Mouse (Mus musculus): ENCODE measurements around the gene Fgfbp1. TPM values are rescaled to one million over a fixed set of nuclear protein-coding genes. Genes with fewer than 3 reads are reported as not detected.
A peak's percentile ranks its signal among the peaks of the same experiment; 100 is the strongest.

Gene Fgfbp1
- not detected in 3 replicates for total RNA-seq (2017)

DNA sequence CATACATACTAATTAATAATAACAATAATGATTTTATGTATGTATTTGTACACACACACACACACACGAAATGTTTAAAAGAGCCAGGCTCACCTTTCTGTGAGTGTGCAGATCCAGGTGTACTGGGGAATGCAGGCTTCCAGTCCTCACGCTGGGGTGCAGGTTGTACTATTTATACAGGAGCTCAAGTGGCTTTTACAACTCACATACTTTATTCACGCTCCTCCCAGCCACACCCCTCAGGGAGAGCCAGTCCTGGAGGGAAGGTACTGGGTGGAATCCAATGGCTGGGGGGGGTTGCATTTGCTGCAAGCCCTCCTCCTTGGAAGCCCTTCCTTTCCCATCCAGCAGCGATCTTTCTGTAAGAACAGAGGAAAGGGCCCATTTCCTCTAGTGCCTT, at the start of gene Fgfbp1:
TSS of gene Fgfbp1 (minus strand) at position 160 of the 400 bp plus-strand sequence.
- no peak for ATAC-seq (replicated peaks; ENCODE audit: insufficient number of reproducible peaks, low FRiP score, low TSS enrichment, poor library complexity, severe bottlenecking)

DNA sequence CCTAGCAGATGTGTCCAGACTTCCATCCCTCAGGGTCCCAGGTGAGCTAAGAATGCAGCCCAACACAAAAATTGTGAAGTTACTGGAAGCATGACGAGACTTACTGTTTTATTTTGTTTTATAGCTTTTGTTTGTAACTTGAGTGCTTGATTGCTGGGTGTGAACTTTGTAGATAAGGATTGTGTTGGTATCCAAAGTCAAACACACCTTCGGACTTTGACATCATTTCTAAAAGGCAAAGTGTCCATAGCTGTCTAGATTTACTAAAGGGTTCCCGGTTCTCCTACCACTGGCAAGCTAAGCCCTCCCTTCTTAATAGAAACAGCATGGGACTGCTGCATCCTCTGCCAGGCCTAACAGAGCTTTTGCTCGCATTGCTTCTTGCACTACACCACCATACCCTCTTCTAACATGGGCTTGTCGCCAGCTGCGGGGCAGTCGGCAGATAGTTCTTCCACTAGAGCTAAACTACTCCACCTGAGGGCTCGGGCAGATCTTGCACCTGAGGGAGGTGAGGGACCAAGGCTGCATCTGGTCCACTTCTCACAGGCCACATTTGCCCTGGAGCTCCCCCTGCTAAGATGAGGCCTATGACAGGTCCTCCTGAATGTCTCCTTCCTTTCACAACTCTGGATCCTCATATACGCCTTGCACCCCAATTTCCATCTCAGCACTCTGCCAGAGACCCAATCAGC, 16.9 kb upstream of the Fgfbp1 start:
- no peak for ATAC-seq (replicated peaks; ENCODE audit: insufficient number of reproducible peaks, low FRiP score, low TSS enrichment, poor library complexity, severe bottlenecking)

DNA sequence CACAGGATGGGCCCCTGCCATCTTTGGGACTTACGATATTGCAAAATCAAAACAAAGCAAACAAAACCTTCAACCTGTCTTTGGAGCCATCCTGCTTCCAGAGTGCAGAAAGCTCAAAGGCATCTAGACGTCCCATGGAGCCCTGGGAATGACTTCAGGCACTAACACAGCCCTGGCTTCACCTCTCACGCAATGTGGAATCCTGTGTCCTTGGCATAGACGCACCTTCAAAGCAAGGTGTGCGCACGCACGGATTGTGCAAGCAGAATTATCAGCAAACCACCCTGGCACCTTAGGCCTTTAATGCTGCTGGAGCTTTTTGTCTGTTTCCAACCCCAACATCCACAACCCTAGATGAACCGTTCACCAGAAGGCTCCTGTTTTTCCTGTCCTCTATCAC, 16.0 kb upstream of the Fgfbp1 start:
- no peak for ATAC-seq (replicated peaks; ENCODE audit: insufficient number of reproducible peaks, low FRiP score, low TSS enrichment, poor library complexity, severe bottlenecking)

DNA sequence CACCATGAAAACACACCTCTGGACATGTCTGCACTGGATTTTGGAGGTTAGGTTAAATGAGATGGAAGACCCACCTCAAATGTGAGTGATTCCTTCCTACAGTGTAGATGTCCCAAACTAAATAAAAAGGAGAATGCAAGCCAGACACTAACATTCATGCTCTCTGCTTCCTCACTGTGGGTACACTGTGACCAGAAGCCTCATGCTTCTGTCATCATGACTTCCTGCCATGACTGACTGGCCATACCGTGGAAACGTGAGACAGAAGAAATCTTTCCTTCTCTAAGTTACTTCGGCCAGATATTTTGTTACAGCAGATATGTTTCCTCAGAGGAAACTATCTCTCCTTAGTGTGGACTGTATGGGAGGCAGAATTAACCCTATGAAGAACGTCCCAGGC, 14.6 kb upstream of the Fgfbp1 start:
- ATAC-seq (replicated peaks; ENCODE audit: insufficient number of reproducible peaks, low FRiP score, low TSS enrichment, poor library complexity, severe bottlenecking), result no peak

DNA sequence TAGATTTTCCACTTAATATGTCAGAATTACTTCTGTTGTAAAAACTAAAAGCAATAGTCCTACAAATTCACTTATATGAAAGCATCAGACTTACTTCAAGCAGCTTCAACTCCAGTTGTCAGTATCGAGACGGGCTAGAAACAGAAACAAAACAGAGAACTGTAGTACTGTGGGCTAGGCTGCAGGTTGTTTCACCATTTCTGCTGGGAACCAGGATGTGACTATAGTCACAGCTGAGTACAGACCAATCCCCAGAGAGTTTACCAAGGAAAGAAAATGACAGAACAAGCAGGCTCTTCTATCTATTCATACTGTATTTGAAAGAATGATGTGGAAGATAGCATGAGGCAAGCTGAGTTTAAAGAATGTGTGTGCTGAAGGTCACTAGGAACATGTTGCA, 13.4 kb upstream of the Fgfbp1 start:
- no peak for ATAC-seq (replicated peaks; ENCODE audit: insufficient number of reproducible peaks, low FRiP score, low TSS enrichment, poor library complexity, severe bottlenecking)

DNA sequence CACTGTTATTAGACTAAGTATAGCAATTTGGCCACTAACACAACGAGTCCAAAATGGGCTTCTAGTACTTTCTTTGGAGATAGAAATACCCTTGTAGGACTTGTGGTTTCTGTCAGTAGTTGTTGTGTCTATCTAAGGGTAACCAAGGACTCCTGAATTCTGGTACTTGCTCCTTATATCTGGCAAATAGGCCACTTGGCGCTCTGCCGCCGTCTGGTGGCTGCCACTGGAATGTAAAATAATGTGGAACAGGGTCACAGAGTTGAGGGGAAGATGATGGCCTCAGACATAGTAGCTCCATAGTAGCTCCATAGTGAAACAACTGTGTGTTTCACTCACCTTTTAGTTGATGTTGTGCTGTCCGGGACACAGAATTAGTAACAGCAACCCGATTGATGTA, 8.7 kb upstream of the Fgfbp1 start:
- ATAC-seq (replicated peaks; ENCODE audit: insufficient number of reproducible peaks, low FRiP score, low TSS enrichment, poor library complexity, severe bottlenecking), result 0 out of 2 replicates have a peak, but pooled peaks have one; percentile 40

DNA sequence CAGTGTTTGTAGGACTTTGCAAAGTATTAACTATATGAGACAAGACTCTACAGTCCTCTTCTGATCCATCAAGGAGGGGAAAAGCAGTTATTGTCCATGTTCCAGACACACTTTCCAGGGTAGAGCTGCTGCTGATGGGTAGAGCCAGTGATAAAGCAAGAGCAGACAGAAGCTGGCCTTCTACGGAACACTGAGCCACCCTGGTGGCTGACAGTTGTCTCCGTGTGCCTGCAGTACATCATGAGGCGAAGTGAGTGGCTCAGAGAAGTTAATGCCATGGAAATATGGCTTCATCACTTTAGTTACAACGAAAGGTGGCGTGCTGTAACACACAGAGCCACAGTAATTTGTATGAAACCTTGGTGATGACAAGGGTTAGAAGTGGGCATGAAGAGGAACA, 7.4 kb upstream of the Fgfbp1 start:
- no peak for ATAC-seq (replicated peaks; ENCODE audit: insufficient number of reproducible peaks, low FRiP score, low TSS enrichment, poor library complexity, severe bottlenecking)

DNA sequence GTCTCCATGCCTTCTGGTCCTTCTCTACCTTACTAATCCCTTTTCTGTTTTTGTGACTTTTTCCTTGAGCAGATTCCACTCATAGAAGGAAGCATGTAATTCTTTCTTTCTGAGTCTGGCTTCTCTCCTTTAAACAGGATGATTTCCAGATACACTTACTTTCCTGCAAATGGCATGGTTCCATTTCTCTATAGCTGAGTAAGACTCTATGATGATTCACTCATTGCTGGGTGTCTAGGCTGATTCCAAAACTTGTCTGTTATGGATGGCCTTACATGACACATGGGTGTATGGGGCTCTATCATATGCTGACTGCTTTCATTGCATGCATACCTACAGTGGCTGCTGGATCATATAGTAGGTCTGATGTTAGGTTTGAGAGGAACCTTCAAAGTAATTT, 4.6 kb upstream of the Fgfbp1 start:
- no peak for ATAC-seq (replicated peaks; ENCODE audit: insufficient number of reproducible peaks, low FRiP score, low TSS enrichment, poor library complexity, severe bottlenecking)

DNA sequence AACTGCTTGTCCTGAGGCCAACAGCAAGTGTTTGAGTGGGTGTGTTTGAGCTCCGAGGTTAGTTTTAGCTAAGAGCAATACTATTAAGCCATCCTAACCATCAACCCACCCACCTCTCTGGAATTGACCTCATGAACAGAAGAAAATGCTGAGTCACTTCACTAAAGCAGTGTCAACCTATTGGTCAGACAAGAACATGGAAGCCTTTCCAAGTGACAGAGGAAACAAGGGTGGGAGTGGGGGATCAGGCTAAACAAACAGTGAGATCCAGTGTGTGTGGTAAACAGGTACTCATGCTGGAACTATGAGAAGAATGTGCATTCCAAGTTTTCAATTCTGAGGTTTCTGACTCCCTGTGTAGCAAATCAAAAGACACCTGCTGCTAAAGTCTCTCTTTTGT, 1.3 kb upstream of the Fgfbp1 start:
- ATAC-seq (replicated peaks; ENCODE audit: insufficient number of reproducible peaks, low FRiP score, low TSS enrichment, poor library complexity, severe bottlenecking), result no peak

DNA sequence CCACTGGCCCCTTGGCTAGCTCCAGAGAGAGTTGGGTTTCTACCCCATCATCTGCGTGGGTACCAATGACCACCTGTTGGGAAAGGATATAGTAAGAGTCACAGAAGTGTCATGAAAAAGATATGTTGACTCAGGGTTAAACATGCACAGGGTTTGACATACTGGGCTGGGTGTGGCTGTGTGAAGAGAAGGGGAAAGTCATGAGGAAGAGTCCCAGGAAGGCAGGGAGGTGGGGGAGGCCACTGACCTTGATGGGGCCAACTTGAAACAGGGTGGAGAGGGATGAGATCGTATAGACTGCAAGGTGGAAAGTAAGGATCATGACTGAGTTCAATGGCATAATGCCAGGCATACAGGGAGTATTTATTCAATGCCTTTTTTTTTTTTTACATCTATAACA, 1.2 kb downstream of the Fgfbp1 start:
- no peak for ATAC-seq (replicated peaks; ENCODE audit: insufficient number of reproducible peaks, low FRiP score, low TSS enrichment, poor library complexity, severe bottlenecking)

DNA sequence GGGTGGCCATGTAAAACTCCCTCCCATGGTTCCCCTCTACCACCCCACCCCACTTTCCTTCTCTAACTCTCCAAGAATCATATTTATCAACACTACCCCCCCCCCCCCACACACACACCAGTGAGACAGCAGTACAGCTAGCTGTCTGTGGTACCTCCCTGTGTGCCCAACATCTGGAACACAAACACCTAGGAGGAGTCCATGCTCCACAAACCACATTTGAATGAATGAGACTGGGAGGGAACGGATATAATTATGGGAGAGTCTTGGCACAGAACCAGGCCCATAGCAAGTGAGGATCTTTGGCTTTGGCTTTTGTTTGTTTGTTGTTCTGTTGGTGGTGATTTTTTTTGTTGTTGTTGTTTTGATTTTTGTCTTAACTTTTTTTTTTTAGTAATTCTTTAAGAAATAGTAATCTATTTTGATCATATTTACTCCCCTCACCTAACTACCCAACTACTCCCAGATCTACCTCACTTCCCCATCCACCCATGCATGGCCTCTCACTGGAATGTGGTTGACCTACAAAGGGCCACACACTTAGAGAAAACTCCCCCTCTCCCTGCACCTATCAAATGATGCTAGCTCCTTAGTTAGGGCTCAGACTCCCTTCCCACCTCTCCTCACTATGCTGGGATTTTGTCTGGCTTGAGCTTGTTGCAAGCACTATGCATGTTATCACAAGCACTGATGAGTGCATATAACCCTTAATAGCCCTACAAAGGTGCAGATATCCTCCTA, 4.6 kb downstream of the Fgfbp1 start:
- no peak for ATAC-seq (replicated peaks; ENCODE audit: insufficient number of reproducible peaks, low FRiP score, low TSS enrichment, poor library complexity, severe bottlenecking)

DNA sequence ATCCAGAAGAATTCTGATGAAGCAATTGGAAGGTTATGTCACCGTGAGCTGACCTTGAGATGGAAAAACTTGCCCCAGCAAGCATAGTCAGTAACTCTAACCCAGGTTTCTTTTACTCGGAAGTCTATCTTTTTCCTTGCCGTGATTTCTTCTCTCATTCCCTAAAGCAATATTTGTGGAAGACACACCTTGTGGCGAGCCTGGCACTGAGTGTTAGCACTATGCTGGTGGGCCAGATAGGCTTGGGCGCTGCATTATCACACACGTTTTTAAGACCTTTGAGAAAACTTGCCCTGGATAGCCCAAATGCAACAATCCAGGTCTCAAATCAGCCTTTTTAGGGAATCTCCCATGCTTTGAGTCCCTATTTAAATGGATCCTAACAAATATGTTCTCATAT, 7.4 kb downstream of the Fgfbp1 start:
- no peak for ATAC-seq (replicated peaks; ENCODE audit: insufficient number of reproducible peaks, low FRiP score, low TSS enrichment, poor library complexity, severe bottlenecking)

DNA sequence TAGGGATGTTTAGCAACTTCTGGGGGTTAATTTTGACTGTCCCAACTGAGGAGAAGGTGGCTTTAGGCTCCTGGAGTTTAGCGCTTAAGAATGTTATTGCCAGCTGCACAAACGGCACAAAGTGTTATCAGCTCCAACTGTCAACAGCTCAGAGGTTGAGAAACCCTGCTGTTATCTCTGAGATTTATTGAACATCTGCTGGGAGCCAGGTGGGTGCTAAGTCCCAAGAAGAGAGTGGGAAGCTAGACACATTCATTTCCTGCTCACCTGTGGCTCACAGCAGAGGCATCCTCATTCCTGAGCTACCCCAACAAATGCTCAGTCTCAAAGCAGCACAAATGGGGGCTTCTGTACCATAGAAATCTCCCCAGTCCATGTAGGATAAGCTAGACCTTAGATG, 10.4 kb downstream of the Fgfbp1 start:
- no peak for ATAC-seq (replicated peaks; ENCODE audit: insufficient number of reproducible peaks, low FRiP score, low TSS enrichment, poor library complexity, severe bottlenecking)

DNA sequence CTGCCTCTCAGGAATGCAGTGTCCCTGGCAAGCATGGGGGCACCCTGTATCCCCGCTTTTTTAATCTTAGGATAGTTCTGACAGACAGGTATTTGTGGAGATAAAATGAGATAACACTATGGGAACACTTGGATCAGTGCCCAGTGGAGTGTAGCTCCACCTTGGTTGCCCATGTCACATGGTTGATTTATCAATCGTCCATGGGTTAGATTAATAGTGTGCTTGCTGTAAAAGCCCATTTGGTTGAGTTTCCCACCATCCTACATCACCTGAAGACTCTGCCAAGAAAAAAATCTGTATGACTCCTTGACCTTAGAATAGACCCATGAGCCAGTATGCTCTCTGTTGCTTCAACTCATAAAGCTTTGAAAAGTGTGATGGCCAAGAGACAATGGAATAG, 11.0 kb downstream of the Fgfbp1 start:
- no peak for ATAC-seq (replicated peaks; ENCODE audit: insufficient number of reproducible peaks, low FRiP score, low TSS enrichment, poor library complexity, severe bottlenecking)

DNA sequence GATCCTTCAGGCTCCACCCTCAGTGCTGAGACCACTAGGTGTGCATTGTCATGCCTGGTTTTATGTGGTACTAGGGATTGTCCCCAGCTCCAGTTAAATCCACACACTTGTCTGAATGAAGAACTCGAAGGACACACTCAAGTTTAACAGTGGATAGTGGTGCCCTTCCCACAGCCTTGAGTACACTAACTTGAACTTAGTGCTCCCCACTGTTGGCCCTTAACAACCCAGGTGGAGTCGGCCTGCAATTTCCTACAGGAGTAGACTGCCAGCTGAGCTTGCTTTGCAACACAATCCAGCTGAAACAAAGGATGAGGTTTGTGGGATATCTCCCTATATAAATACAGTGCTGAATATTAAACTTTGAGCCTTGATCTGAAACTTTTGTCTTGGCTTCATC, 12.9 kb downstream of the Fgfbp1 start:
- no peak for ATAC-seq (replicated peaks; ENCODE audit: insufficient number of reproducible peaks, low FRiP score, low TSS enrichment, poor library complexity, severe bottlenecking)

DNA sequence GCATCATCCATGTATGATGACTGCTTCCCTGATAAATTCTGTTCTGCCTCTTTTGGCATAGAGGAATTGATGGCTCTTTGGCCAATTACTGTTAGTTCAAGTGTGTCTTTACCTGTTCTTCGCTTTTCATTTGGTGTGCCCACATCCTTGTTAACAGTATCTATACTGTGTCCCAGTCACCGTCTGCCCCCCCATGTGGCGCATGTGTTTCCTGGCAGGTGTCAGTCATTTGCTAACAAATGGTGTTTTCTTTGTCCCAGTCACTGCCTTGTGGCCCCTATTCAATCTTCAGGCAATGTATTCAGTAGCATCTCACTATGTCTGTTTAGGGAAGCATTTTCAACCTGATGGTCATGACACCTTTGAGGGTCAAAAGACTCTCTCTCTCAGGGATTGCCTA, 20.5 kb downstream of the Fgfbp1 start:
- no peak for ATAC-seq (replicated peaks; ENCODE audit: insufficient number of reproducible peaks, low FRiP score, low TSS enrichment, poor library complexity, severe bottlenecking)

DNA sequence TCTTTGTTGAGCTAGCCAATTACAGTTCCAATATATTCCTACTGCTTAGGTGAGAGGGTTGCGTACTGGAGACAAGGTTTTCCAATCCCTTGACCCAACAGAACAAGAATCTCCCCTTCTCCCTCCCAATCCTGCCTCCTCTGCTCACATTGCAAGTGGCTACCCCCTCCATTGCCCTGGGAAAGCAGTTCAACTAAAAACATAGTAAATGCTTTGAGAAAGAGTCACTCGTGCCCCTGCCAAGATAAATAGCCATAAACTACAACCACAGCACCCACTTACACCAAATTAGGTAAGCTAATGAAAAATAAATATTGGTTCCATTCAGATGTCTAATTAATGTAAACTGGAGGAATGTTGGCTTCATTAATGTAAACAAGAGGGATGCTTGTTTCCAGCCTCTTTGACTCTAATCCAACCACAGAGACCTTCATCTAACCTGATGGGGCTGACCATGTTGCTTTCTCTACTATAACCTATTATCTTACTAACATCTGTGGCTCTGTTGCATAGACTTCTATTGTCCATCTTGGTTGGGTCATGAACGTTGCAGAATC, 21.6 kb downstream of the Fgfbp1 start:
- no peak for ATAC-seq (replicated peaks; ENCODE audit: insufficient number of reproducible peaks, low FRiP score, low TSS enrichment, poor library complexity, severe bottlenecking)

DNA sequence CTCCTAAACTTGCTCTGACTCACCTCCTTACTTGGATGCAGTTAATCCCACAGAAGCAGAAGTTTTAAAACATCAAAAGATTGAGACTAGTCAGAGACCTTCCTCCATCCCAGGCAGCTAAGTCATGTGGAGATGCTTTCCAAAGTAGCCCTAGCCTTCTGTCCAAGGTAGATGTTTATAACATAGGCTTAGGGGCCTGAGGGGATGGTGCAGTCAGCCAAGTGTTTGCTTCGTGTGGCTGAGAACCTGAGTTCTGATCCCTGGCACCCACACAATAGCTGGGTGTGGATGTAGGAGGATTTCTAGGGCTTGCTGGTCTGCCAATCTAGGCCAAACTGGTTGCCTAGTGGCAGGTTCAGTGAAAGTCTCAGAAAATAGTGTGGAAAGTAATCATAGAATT, 28.3 kb downstream of the Fgfbp1 start:
- no peak for ATAC-seq (replicated peaks; ENCODE audit: insufficient number of reproducible peaks, low FRiP score, low TSS enrichment, poor library complexity, severe bottlenecking)

DNA sequence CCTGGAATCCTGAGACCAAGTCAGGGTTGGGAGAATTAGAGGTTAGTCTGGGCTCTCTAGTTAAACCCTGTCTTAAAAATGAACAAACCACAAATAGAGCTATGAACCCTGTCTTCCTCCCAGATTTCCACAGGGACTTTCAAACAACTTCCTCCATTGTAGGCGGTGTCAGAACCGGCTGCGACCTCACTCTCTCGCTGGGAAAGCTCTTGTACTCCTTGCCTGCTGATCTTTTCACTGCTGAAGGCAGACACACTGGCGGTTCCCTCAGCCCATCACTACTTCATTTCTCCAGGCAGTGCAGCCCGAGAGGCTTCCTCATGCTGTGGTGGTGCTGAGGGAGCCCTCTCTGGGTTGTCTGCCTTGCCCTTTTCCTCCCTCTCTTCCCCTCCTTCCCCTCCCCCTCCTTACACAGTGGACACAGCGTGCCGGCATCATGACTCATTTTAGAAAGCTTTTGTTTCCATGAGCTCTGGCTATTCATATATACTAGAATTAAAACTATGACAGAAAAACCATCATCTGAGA, 32.8 kb downstream of the Fgfbp1 start:
- peak; percentile 32; the same call in 1 of the 2 replicates for ATAC-seq (replicated peaks; ENCODE audit: insufficient number of reproducible peaks, low FRiP score, low TSS enrichment, poor library complexity, severe bottlenecking)

All from monocyte, adult 5-6 weeks (primary cell).